Mouse (Mus musculus) layer of hippocampus, adult 2 months (tissue): ENCODE measurements around the gene Tnfrsf19. TPM values are rescaled to one million over a fixed set of nuclear protein-coding genes. Genes with fewer than 3 reads are reported as not detected.

Experiments used
- DNase-seq, 2 experiments: peaks; one replicate each; pipeline ENCODE4 v3.0.0; 2022; ENCODE audit warnings: low spot score in 2 of 2
- H3K27ac ChIP-seq: fragments of 200-600 bp; 2 replicates; pipeline ENCODE4 v1.8.1; 2022
- H3K4me3 ChIP-seq: fragments of 200-600 bp; 2 replicates; pipeline ENCODE4 v1.8.1; 2022; ENCODE audit warnings: mild to moderate bottlenecking
- CTCF ChIP-seq: fragments of 200-600 bp; conservative IDR thresholded peaks from 2 replicates; pipeline ENCODE4 v1.8.1; 2022; ENCODE audit warnings: antibody characterized with exemption, mild to moderate bottlenecking, moderate library complexity
- total RNA-seq, 2 experiments: library from RNA; stranded (reverse); gene quantifications; 2 replicates each; pipeline ENCODE4 v1.2.3; 2021

Tnfrsf19 gene
- total RNA-seq, 2 experiments from 2014 or later = 49.0 to 50.0 TPM

DNA sequence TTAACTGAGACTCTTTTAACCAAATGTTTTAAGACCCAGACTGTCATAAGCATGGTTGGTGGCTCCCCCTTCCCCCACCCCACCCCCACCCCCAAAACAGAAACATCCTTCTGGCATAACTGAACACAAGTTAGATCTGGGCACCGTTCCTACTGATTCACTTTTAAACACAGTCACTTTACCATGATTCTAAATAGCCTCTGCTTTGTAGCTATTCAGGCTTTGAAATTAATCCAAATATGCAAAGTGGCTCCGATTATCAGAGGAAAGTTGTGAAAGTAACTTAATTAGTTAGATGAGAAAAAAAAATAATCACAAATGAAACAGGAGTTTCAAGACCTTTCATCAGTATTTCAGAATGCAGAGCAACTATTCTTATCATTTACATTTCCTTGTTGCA is 2.0 kb downstream of the Tnfrsf19 start:
- DNase-seq = no peak
- peak overlapping the region; percentile 91 for H3K27ac ChIP-seq
- TF ChIP-seq CTCF = no peak

DNA sequence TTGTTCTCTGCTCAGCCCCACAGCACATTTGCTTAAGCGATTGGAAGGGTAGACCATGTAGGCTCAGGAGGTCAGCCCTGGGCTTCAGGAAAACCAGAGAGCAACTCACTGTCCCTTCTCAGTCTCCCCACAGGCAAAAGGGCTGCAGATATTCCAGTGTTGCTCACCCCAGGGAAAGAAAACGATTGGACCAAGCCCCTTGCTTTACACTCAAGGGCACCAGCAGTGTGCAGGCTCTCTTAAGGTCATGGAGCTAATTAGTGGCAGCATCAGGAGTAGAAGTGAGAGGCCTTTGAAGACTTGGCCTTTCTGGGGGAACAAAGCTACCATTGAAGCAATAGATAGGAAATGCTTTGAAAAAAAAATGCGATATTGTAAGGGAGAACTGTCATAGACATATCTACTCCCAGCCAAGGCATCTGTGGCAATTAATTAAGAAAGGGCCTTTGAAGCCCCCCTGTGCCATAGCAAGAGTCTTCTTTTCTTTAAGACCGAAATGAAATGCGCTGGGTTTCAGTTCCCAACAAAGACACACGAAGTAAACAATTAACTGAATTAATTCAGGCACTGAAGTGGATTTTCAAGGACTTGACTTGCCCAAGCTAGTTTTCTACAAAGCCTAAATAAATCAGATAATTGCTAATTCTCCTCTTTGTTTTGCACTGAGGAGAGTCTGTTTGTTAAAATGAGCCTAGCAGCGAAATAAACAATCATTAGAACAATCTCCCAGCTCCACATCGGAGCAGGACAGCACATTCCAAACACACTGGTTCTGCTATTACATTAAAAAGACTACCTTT is 2.6 kb downstream of the Tnfrsf19 start:
- no peak for TF ChIP-seq CTCF
- peak overlapping the region; percentile 91 for H3K27ac ChIP-seq
- no peak for DNase-seq
- H3K4me3 ChIP-seq = peak overlapping the region; percentile 53

More for the DNA sequence above, 2.0 kb downstream of the Tnfrsf19 start:
- peak overlapping the region; percentile 53 for H3K4me3 ChIP-seq

DNA sequence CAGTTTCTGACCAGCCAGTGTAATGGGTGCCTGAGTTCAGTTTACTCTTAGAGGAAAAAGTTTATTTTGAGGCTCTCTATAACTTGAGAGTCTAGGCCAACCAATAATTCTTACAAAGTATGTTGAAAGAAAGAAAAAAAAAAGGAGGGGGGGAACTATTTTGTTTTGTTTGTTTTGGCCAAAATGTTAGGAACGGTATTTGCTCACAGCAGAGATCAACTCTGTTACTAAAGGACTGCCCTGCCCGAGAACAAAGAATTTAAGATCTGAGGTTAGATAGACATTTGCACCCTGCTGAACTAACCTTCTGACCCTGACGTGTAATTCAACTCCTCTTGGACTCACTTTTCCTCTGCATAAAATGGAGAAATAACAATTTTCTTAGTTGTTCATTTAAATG is 4.0 kb downstream of the Tnfrsf19 start:
- TF ChIP-seq CTCF = no peak
- DNase-seq = no peak
- peak overlapping the region; percentile 46; the same call in 1 of the 2 replicates for H3K27ac ChIP-seq

DNA sequence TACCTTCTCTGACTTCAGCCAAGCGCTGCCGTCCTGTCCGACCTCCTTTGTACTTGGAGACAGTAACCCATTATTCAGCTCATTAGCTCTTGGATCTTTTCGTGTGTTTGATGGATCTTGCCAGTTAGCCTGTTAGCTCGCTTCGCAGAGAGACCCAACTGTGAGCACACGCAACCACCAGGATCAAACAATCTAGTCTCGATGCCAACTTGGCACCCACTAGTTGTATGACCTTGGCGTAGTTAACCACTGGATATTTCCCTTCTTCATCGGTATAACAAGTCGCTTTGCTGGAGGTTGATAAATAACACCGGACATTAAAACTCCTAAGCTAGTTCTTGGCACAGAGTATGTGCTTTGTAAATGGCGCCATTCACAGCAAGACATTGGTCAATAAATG is 6.1 kb downstream of the Tnfrsf19 start:
- no peak for DNase-seq
- TF ChIP-seq CTCF = no peak
- peak overlapping the region; percentile 60 for H3K27ac ChIP-seq
- H3K4me3 ChIP-seq = no peak overlapping the region

More for the DNA sequence above, 4.0 kb downstream of the Tnfrsf19 start:
- no peak overlapping the region for H3K4me3 ChIP-seq

DNA sequence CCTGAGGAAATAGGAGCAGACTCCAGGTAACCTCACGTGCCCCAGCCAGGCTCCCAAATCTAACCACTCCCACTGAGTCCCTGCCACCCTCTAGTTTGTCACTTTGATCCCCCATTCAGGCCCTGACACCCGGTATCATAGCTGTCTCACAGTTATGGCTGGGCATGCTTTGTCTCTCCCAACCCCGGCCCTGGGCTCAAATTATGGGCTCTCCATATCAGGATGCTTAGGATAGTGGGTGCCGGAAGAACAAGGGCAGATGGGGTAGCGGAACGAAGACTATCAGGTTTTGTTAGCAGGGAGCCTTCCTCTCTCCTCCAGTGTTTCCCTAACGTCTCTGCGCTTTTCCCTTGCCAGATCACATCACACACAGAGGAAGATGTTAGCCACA is 8.2 kb downstream of the Tnfrsf19 start:
- H3K4me3 ChIP-seq = peak overlapping the region; percentile 90
- H3K27ac ChIP-seq = peak overlapping the region; percentile 97
- TF ChIP-seq CTCF = no peak
- no peak for DNase-seq

DNA sequence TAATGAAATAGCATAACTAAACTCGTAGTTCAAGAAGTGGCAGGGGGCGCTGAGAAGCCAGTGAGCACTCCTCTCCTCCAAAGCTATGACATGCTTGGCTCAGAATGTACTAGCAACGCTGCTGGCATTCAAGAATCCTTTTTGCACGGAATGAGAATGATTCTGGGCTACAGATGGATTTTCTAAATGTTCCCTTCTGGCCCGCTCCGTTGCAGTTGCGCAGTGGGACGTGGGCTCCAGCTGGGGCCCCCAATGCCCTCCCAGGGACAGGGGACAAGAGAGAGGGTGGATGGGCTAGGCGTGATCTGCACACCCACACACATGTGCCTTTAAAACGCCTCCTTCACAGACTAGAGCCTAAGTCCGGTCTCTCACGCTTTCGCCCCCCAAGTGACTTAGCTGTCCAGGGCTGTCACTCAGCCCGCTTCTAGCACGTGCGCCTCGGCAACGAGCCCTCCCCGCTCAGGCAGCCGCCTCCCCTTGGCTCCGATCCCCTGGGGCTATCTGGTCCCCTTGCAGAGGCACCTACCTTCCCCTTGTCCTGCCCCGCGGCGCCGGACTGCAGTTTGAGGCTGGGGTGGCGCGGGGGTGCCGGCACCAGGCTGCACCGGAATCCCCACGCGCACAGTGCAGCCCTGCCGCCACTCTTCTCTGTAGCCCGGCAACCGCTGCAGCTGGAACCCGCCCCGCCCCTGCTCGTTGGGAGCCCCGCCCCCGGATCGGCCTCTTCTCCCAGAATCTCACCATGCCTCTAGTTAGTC is 8.8 kb downstream of the Tnfrsf19 start:
- peak overlapping the region; percentile 97 for H3K27ac ChIP-seq
- peak; percentile 53 for TF ChIP-seq CTCF
- H3K4me3 ChIP-seq = peak overlapping the region; percentile 90
- DNase-seq = peak; percentile 60 to 70

DNA sequence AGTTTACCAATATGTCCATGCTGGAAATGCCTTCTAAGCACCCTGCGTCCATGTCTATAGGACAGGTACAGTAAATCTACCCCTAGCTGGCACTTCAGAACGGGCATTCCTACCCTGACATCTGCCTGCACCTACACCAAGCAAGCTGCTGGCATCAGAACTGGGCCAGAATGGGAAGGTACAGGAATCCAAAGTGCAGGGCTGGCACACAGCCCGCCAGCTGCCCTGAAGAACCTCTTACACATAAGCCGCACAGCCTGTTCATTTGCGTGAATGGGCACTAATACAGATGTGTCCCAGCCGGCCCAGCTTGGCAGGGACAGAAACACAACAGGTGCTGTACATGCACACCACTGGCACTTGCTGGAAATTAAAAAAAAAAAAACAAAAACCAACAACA is 15.9 kb downstream of the Tnfrsf19 start:
- Histone ChIP-seq H3K27ac (no peak overlapping the region), H3K4me3 (no peak overlapping the region)
- no peak for DNase-seq
- no peak for TF ChIP-seq CTCF

DNA sequence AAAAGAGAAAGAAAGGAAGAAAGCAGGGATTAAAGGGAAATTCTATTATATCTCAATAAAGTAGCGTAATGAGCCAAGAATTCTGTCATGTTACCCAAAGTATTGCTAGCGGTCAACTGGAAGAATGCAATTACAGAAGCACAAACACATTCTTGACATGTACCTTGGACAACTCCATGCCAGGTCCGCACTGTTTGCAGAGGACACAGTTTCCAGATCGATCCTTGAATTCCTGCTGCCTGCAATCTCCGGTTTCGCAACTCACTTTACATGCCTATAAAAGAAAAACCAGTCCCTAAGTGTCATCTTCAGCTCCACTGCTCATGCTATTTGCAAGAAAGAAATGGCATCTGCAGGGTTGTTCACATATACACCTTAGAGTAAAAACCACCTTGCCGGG is 22.3 kb downstream of the Tnfrsf19 start:
- no peak for TF ChIP-seq CTCF
- no peak for DNase-seq
- no peak overlapping the region for H3K4me3 ChIP-seq
- H3K27ac ChIP-seq = no peak overlapping the region

DNA sequence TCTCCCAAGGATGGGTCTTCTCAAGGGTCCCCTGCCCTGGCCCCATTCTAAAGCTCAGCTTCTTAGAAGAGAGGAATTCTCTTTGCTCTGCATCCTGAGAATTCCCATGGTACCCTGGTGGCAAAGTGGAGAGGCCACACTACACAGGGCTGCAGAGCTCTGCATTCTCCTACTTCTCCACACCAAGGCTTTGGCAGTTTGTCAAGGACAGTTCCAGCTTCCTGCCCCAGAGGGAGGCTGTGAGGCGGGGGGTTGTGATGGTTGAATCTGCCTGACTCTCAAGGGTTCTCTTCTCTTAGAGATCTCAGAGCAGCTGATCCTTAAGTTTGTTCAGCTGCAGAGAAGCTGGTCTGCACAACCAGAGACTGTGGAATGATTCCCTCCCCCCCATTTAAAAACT is 23.9 kb downstream of the Tnfrsf19 start:
- TF ChIP-seq CTCF = peak; percentile 40
- no peak overlapping the region for H3K4me3 ChIP-seq
- DNase-seq = no peak
- H3K27ac ChIP-seq = no peak overlapping the region

DNA sequence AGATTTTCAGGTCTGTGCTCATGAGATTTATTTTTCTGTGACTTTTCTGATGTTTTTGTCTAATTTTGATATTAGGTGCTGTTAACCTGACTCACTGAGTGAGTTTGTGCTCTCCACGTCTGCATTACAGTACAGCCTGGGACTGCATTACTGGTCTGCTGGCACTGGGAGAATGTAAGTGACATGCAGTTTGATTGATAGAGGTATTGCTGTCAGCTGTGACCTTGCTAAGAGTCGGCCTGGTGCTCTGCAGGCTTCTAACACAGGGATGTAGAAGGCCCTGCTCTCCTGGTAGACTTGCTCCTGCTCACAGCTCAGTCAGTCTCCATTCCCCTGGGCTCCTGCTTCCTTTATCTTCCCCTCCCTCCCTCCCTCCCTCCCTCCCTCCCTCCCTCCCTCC is 25.3 kb downstream of the Tnfrsf19 start:
- DNase-seq = no peak
- no peak overlapping the region for H3K4me3 ChIP-seq
- no peak overlapping the region for H3K27ac ChIP-seq
- TF ChIP-seq CTCF = no peak

DNA sequence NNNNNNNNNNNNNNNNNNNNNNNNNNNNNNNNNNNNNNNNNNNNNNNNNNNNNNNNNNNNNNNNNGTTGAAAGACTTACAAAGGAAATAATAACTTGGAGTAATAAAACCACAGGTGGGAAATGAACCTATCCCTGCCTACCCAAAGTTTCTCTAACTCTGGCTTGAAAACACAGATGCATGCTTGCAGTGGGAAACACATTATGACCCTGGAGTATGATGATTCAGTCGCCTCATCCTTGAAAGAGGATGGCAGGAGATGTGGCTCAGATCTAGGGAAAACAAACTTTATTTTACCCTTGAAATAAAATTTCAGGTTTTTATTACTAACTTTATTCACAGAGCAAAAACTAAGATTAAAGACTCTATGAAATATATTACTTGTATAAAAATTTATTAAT is 26.4 kb downstream of the Tnfrsf19 start:
- no peak for DNase-seq
- no peak for TF ChIP-seq CTCF
- Histone ChIP-seq H3K27ac (no peak overlapping the region), H3K4me3 (no peak overlapping the region)

DNA sequence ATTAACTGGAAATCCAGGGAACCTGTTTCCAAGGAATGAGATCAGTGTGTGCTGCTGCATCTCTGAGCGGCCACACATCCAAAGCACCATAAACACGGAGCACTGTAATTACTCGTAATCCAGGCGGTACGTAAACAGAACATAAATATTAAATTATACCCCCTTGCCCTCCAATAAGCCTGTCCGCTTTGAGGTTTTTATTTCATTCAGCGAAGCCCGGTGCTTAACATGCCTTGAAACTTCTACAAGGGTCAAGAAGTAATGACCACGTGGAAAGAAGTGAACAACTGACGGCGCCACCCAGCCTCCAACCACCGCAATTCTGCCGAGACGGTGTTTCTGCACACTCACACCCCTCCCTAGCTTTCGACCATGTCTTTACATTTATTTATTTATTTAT is 31.7 kb downstream of the Tnfrsf19 start:
- H3K27ac ChIP-seq = no peak overlapping the region

DNA sequence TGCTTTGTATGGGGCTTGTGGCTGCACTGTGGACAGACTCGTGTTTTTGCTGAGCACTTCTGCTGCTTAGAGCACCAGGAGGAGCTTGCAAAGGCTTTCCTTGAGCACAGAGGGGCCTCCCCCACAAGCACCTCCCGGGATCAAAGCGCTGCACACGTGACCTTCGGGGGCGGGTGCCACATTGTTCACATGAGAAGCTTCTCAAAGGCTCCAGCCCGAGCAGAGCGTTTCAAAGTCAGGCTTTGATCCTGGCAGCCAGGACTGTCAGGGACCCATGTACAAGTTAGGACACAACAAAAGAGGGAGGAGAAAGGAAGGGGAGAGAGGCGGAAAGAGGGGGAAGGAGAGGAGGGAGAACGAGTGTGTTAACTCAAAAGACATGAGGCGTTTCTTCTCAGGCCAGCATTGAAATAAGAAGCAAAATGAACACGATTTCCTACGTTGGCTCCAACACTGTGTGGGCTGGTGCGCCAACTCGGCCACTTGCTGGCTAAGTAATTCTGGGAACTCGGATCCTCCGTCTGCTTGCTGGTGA is 33.8 kb downstream of the Tnfrsf19 start:
- peak overlapping the region; percentile 32 for H3K4me3 ChIP-seq

More for the DNA sequence above, 31.7 kb downstream of the Tnfrsf19 start:
- H3K4me3 ChIP-seq = no peak overlapping the region
- DNase-seq = no peak
- TF ChIP-seq CTCF = no peak

More for the DNA sequence above, 33.8 kb downstream of the Tnfrsf19 start:
- DNase-seq = peak; percentile 60 to 66
- peak overlapping the region; percentile 52 for H3K27ac ChIP-seq
- no peak for TF ChIP-seq CTCF
